In the genomic region with DNA sequence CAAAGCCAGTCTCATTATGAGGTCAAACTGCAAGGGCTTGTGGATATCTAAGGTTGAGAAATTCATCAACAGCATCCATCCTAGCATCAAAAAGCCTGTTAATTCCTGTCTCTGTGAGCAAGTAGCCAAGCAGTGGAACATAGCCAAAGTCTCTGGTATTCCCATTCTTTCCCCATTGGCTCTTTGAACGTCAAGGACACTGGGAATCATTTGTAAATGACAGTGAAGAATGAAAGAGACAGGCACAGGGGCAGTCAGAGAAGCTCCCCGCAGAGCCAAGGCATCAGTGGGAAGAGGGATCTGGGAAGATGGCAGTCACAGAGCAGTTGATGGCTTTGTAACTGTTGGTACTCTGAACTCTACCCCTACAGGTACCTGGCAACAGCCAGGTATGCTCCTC, we compare ENCODE assay signal across 26 mouse cellular contexts. TPM values are rescaled to one million over a fixed set of nuclear protein-coding genes. Genes with fewer than 3 reads are reported as not detected.
DNase-seq lines count a peak whose midpoint lies in the region; ATAC-seq and TF ChIP-seq lines count a peak whose summit lies in the region.
"Had no signal": no experiment of that assay in that cellular context is flagged by ENCODE, and none has a peak within 500 bp of the region (broad histone marks: within the 10 kb centered on the region; RNA-seq: fewer than 3 reads in every experiment).

No protein-coding gene starts in this region.

- H3K27ac ChIP-seq in layer of hippocampus, adult 2 months = peak overlapping the region; percentile 85
- no peak overlapping the region for H3K27ac ChIP-seq in hindbrain, postnatal 0 days
- H3K27ac ChIP-seq: embryonic facial prominence, embryonic 15.5 days; heart, adult 2 months; kidney, postnatal 0 days; limb, embryonic 13.5 days; liver, embryonic 14.5 days; midbrain, embryonic 12.5 days had no signal

- H3K4me1 ChIP-seq in hindbrain, postnatal 0 days (ENCODE audit: insufficient read depth, low read length) = 0 out of 2 replicates have a peak, but pooled peaks cover 4% of the 10 kb centered on the region
- H3K4me1 ChIP-seq: embryonic facial prominence, embryonic 15.5 days; midbrain, embryonic 12.5 days had no signal

- 0 out of 2 replicates have a peak, but pooled peaks have one; percentile 9 for ATAC-seq in hindbrain, postnatal 0 days
- ATAC-seq: inflammation-experienced regulatory T-cells, adult 6 months had no signal

- TF ChIP-seq CTCF in layer of hippocampus, adult 2 months (conservative IDR thresholded peaks at IDR 0.05) = no peak
- TF ChIP-seq CTCF in brain, embryonic 14.5 days (IDR thresholded peaks at IDR 0.05; ENCODE audit: borderline replicate concordance, extremely low read depth, insufficient read depth, insufficient read length) = no peak
- TF ChIP-seq CTCF in hindbrain, postnatal 0 days (IDR thresholded peaks at IDR 0.05; ENCODE audit: low read depth) = no peak

- H3K9me3 ChIP-seq in hindbrain, postnatal 0 days (ENCODE audit: low read length) = no peaks in the 10 kb centered on the region
- H3K9me3 ChIP-seq: embryonic facial prominence, embryonic 15.5 days; G1E; limb, embryonic 13.5 days; midbrain, embryonic 12.5 days; neural tube, embryonic 13.5 days had no signal

- peak; percentile 11 to 18 for DNase-seq in cerebellum, postnatal 10 days
- DNase-seq in cerebellum, postnatal 25 days = no peak
- no peak for DNase-seq in layer of hippocampus, adult 2 months (ENCODE audit: low spot score in 2 of 2)
- DNase-seq in layer of hippocampus, postnatal 10 days (ENCODE audit: low spot score in 2 of 2) = no peak
- DNase-seq in brain, embryonic 14.5 days (ENCODE audit: low read depth) = peak; percentile 40
- DNase-seq in hindbrain, postnatal 0 days (ENCODE audit: low spot score) = peak; percentile 21
- no peak for DNase-seq in spleen, postnatal 36 days (ENCODE audit: low spot score in 2 of 2)
- DNase-seq: B cell, adult 2 months; cerebellum, adult 2 months; gastrocnemius, postnatal 25 days; heart, adult 2 months; kidney, adult 18-20 months; lung, embryonic 14.5 days; thymus, adult 18-20 months; thymus, postnatal 4 days had no signal

- no peak overlapping the region for H3K9ac ChIP-seq in hindbrain, postnatal 0 days (replicated peaks; ENCODE audit: low read length)
- H3K9ac ChIP-seq: embryonic facial prominence, embryonic 15.5 days; limb, embryonic 13.5 days; liver, embryonic 14.5 days; lung, embryonic 14.5 days; midbrain, embryonic 12.5 days; neural tube, embryonic 13.5 days had no signal

- no peak overlapping the region for H3K4me2 ChIP-seq in hindbrain, postnatal 0 days (ENCODE audit: low read depth, low read length)
- H3K4me2 ChIP-seq: embryonic facial prominence, embryonic 15.5 days; limb, embryonic 13.5 days; lung, embryonic 14.5 days; midbrain, embryonic 12.5 days; neural tube, embryonic 13.5 days had no signal

- no peak overlapping the region for H3K4me3 ChIP-seq in layer of hippocampus, adult 2 months
- H3K4me3 ChIP-seq in hindbrain, postnatal 0 days (ENCODE audit: low read length) = no peak overlapping the region
- H3K4me3 ChIP-seq: embryonic facial prominence, embryonic 15.5 days; heart, adult 2 months; limb, embryonic 13.5 days; midbrain, embryonic 12.5 days; myocyte; neural tube, embryonic 13.5 days had no signal

- no peaks in the 10 kb centered on the region for H3K36me3 ChIP-seq in hindbrain, postnatal 0 days (ENCODE audit: insufficient read depth, low read length)
- H3K36me3 ChIP-seq: embryonic facial prominence, embryonic 15.5 days; G1E; limb, embryonic 13.5 days; midbrain, embryonic 12.5 days; neural tube, embryonic 13.5 days had no signal

- H3K27me3 ChIP-seq in hindbrain, postnatal 0 days (ENCODE audit: insufficient read depth, low read length) = no peaks in the 10 kb centered on the region
- H3K27me3 ChIP-seq: CH12.LX; embryonic facial prominence, embryonic 15.5 days; limb, embryonic 13.5 days; midbrain, embryonic 12.5 days; neural tube, embryonic 13.5 days had no signal

- WGBS in hindbrain, postnatal 0 days = 28% methylated on average over 2 of the region's 2 CpGs

- TF ChIP-seq POLR2A in brain, embryonic 14.5 days (IDR thresholded peaks at IDR 0.05; ENCODE audit: borderline replicate concordance, extremely low read depth, insufficient read depth, insufficient read length, poor library complexity, severe bottlenecking) = no peak

RNA-seq across cellular contexts. Expression of gene Cttnbp2, which starts 46.9 kb away (rescaled TPM):
- 100 to 1,000 TPM; 265 to 269 TPM for total RNA-seq in layer of hippocampus, adult 2 months (2021)
- 100 to 1,000 TPM; 177 to 187 TPM for total RNA-seq in layer of hippocampus, postnatal 10 days (2021)
- polyA plus RNA-seq in brain, embryonic 14.5 days (2012; rRNA removed) = 42.2 TPM in 2 replicates
- 23.1 and 24.0 TPM in 2 replicates for total RNA-seq in hindbrain, postnatal 0 days (2014; rRNA removed)
- polyA plus RNA-seq in hindbrain, postnatal 0 days (2015; fragmentation: Nextera tagmentation; extraction: Ambion mirVana) = 30.8 and 37.6 TPM in 2 replicates
- total RNA-seq: megakaryocyte, adult 5-6 weeks had no signal
- polyA plus RNA-seq: G1E, myocyte had no signal

Comparison
In these comparisons a context has a peak if more than half of its experiments do, and no peak if none do; other contexts are left out.
1. DNase-seq: peak in cerebellum, postnatal 10 days (2 of 2), brain, embryonic 14.5 days (single experiment) and hindbrain, postnatal 0 days (single experiment); none in cerebellum, postnatal 25 days (0 of 2), layer of hippocampus, adult 2 months (0 of 2), layer of hippocampus, postnatal 10 days (0 of 2) and spleen, postnatal 36 days (0 of 2).